Mouse (Mus musculus): ENCODE results near the gene Pon1.

- no peak for TF ChIP-seq MAFK (IDR thresholded peaks at IDR 0.05; ENCODE audit: insufficient read depth, low read depth, low read length)
- no peak for TF ChIP-seq CHD2 (IDR thresholded peaks at IDR 0.05; ENCODE audit: low read depth, low read length)
- no peak for TF ChIP-seq ZNF384 (IDR thresholded peaks at IDR 0.05; ENCODE audit: low read depth, low read length)
Measured at GRCm38 (mm10) chr6:5151171-5151570, 42.6 kb downstream of the Pon1 start.
